Mouse (Mus musculus) c-Kit-negative CD71-positive TER-119-positive erythroid progenitor cells, embryonic 14.5 days (primary cell): ENCODE data around the gene Ubtf.

Experiments
- DNase-seq: peaks from one replicate; pipeline ENCODE4 v3.0.0-alpha.2; 2013; ENCODE audit warnings: low read depth, low spot score

Ubtf gene

DNA sequence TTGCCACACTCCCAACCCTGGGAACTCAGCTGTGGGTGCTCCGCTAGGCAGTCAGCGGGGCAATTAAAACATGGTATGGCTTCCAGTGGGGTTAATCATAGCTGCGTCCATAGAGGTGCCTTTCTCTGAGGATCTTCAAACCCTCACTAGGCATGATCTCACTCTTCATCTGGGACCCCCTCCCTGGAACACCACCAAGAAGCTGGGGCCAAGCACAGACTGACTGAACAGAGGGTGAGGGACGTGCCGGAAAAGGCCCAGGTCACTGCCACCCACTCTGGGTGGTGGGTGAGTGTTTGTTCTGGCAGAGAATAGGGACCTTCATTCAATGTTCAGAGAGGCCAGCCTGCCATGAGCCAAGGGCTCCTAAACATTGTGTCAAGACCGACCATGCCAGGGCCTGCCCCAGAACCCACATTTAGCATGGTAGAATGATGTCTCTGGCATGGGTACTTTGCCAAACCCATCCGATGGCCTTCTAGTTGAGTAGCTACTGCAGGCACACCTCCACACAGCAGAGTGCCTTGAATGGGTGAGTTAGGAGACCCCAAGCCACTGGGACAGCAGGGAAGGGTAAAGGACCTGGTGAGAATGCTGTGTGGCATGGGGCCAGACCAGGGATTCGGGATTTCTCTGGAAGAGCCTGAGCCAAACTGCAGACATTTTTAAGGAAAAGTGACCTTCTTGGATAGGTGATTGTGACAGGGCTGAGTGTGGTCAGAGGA is 52.7 kb downstream of the Ubtf start:
- no peak for DNase-seq

DNA sequence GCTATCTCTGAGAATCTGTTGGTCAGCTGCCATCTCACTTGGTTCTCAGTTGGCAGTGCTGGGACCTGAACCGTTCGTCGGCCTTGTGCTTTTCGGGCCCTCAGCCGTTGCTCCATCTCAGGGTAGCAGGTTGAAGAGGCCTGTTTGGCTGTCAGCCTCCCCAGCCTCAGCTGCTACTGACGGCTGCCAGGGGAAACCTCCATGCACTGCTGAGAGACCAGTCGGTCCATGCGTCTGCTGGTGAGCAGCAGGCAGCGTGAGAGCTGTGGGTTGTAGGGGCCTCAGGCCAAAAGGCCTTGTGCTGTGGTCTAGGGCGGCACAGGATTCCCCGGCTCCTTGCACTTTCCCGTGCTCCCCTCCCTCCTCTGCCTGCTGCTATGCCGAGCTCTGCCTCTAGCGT is 53.7 kb downstream of the Ubtf start:
- DNase-seq = no peak

DNA sequence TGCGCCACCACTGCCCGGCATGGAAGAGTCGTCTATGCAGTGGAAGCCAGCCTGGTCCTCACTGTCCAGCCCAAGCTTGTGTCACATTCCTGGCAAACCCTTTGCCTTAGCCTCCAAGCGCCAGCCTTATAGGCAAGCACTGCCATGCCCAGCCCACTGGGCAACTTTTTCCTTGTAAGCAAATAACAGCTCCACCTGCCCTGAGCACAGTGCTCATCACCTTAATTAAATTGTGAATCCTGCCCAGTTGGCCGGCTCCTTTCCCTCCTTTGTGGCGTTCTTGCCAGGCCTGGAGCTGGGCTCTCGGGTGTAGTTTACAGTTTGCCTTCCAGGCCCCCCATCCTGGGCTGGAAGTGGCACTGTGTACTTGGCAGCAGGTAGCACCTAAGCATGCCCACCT is 56.3 kb downstream of the Ubtf start:
- no peak for DNase-seq

DNA sequence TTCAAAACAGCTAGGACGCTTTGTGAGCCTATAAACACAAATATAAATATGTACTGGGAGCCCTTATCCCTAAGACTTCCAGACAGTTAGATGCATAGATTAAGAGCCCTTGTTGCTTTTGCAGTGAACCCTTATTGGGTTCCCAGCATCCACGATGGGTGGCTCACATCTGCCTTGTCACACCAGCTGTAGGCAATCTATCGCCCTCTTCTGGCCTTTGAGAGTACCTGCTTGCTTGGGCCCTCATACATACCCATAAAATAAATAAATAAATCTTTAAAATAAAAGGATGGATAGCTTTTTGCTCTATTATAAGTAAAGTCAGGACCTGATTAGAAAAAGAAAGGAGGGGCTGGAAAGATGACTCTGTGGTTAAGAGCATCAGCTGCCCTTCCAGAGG is 61.0 kb downstream of the Ubtf start:
- DNase-seq = no peak

DNA sequence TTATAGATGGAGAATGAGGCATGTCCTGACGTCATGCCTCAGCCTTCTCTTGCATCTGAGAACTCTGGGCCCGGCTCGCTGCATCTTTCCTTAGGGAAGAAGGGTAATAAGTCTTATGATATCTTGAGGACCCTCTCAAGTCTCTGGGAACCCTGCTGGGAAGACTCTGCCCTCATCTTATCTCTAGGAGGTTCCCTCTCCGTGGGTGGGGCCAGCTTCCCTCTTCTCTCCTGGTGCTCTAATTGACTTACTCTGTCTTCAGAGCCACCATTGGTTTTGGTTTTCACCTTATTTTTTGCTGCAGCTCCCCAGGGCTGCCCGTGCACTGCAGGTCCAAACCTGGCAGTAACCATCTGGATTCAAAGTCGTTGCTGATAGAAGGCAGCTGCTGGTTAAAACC is 61.4 kb downstream of the Ubtf start:
- DNase-seq = no peak

DNA sequence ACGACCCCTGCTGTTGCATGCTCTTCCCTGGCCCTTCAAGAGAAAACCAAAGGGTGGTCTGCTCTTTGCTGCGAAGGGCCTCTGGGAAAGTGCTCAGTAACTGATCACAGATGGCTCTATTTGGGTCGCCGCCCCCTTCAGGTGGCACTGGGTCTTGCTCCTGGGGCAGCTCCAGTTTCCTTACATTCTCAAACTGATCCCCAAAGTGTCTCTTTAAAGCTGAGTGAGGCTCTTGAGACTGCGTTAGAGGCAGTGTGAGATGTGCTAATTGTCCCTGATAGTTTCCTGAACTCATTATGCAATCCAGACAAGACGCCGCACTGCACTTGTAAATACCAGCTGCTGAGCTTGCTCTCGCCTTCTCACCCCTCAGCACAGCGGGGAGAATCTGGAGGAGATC is 62.0 kb downstream of the Ubtf start:
- no peak for DNase-seq
